Mouse (Mus musculus) megakaryocyte, embryonic 14.5 days (primary cell): ENCODE measurements around the gene Olfr433.
"Not testable (repeated sequence)": the region's sequence is repeated elsewhere in the genome, so short reads cannot be mapped to it uniquely, and the experiment has no call there.

ENCODE experiments used
- FLI1 ChIP-seq: IDR thresholded peaks from 2 replicates; pipeline ENCODE4 v1.6.1; 2012; ENCODE audit warnings: low read length, inconsistent platforms, mixed read lengths
- GATA1 ChIP-seq: IDR thresholded peaks from 3 replicates; pipeline ENCODE4 v1.6.1; 2012; ENCODE audit warnings: mixed read lengths, low read length, inconsistent platforms, borderline replicate concordance

DNA sequence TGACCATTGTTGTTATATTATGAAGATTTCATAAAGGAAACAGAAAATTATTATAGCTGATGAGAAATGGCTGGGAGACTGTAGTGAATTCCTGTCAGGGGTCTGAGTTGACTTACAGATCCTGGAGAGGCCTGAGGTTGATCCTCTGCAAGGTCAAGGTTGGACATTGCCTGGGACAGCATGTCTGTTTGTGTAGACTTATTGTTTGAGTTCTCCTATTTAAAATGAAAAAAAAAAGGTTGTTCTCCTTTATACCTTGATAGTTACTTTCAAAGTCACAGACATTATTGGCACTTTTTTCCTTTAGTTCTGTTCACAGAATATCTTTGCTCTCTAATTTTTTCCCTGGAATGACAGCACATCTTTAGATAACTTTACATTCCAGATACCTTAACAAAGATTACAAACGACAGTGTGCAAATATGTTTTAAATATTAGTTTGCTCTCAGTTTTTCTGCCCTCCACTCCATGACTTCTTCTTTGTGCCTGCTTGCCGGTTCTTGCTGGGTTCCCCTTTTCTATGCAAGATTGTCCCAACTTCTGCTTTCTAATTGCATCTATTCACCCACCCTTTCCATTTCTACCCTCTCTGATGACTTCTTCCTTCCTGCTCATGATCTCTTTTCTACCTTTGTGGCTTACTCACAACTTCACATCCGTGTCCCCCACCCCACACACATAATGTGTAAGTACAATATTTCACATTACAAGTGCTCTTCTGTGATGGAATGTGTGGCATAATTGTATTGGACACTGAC is 36.0 kb upstream of the Olfr433 start:
- TF ChIP-seq GATA1, FLI1: not testable (repeated sequence)
